Mouse (Mus musculus) gastrocnemius, postnatal 10 days (tissue): ENCODE results near the gene Arl13b. TPM values are rescaled to one million over a fixed set of nuclear protein-coding genes. Genes with fewer than 3 reads are reported as not detected.

Experiments
- DNase-seq: peaks from one replicate; pipeline ENCODE4 v3.0.0; 2021; ENCODE audit warnings: mixed read lengths
- long read RNA-seq, 2 experiments: library from polyadenylated mRNA; stranded (forward); transcript quantifications; one replicate each; pipeline ENCODE4 v2.0.0; 2021
- total RNA-seq, 2 experiments: library from RNA; stranded (reverse); gene quantifications; 2 replicates each; pipeline ENCODE4 v1.2.3; 2021

Gene Arl13b
- 1 to 10 TPM; 7.1 to 7.5 TPM for total RNA-seq
- long read RNA-seq, experiment 1, transcript Arl13b-201 (10 exons, 3,528 nt), result major isoform, 9 of 13 reads
- long read RNA-seq, experiment 1, partial matches to known transcripts, result 0 of 13 reads
- long read RNA-seq, experiment 1, other reads (novel, unspliced or antisense), result 4 of 13 reads
- long read RNA-seq, experiment 2, partial matches to known transcripts, result 0 of 1 reads
- long read RNA-seq, experiment 2, other reads (novel, unspliced or antisense), result 1 of 1 reads

GRCm38 (mm10) chr16:62846498-62847312, at the start of gene Arl13b:
TSS of gene Arl13b (minus strand) at chr16:62847040.
- peak; percentile 82 for DNase-seq

- DNase-seq, result no peak
These were observed 49.0 kb upstream of the Arl13b start for GRCm38 (mm10) chr16:62895824-62896223.

GRCm38 (mm10) chr16:62874065-62874464, 27.2 kb upstream of the Arl13b start:
- DNase-seq, result no peak

GRCm38 (mm10) chr16:62873180-62873579, 26.3 kb upstream of the Arl13b start:
- DNase-seq, result no peak

GRCm38 (mm10) chr16:62872688-62873117, 25.9 kb upstream of the Arl13b start:
- DNase-seq, result no peak

GRCm38 (mm10) chr16:62861455-62861854, 14.6 kb upstream of the Arl13b start:
- no peak for DNase-seq

- no peak for DNase-seq
These were observed 13.3 kb upstream of the Arl13b start for GRCm38 (mm10) chr16:62860140-62860539.

GRCm38 (mm10) chr16:62858018-62858417, 11.2 kb upstream of the Arl13b start:
- no peak for DNase-seq

- DNase-seq, result no peak
These were observed 10.7 kb upstream of the Arl13b start for GRCm38 (mm10) chr16:62857498-62857897.

- DNase-seq, result no peak
These were observed 9.4 kb upstream of the Arl13b start for GRCm38 (mm10) chr16:62856273-62856672.

- DNase-seq, result no peak
These were observed 8.5 kb upstream of the Arl13b start for GRCm38 (mm10) chr16:62855385-62855784.

- peak; percentile 74 for DNase-seq
These were observed 7.6 kb upstream of the Arl13b start, which contains the start of gene Pros1 for GRCm38 (mm10) chr16:62854191-62855068. TSS of gene Pros1 (plus strand) at chr16:62854307.

- no peak for DNase-seq
These were observed 6.8 kb upstream of the Arl13b start for GRCm38 (mm10) chr16:62853611-62854126.

- no peak for DNase-seq
These were observed 5.8 kb upstream of the Arl13b start for GRCm38 (mm10) chr16:62852464-62853252.

- no peak for DNase-seq
These were observed 1.5 kb downstream of the Arl13b start for GRCm38 (mm10) chr16:62845341-62845740.

GRCm38 (mm10) chr16:62834016-62834735, 12.7 kb downstream of the Arl13b start:
- DNase-seq, result no peak

GRCm38 (mm10) chr16:62832481-62832880, 14.4 kb downstream of the Arl13b start:
- peak; percentile 29 for DNase-seq

GRCm38 (mm10) chr16:62832027-62832426, 14.8 kb downstream of the Arl13b start:
- DNase-seq, result no peak

- DNase-seq, result no peak
These were observed 20.5 kb downstream of the Arl13b start for GRCm38 (mm10) chr16:62826156-62827001.

GRCm38 (mm10) chr16:62822472-62822871, 24.4 kb downstream of the Arl13b start:
- no peak for DNase-seq
